Mouse (Mus musculus) CH12.LX (cell line): Measurements from ENCODE around the gene Xrcc6. TPM values are rescaled to one million over a fixed set of nuclear protein-coding genes. Genes with fewer than 3 reads are reported as not detected.

ENCODE experiments used
- DNase-seq: peaks from one replicate; pipeline ENCODE4 v3.0.0-alpha.2; 2013; ENCODE audit errors: extremely low read depth
- H3K27ac ChIP-seq: 2 replicates; pipeline ENCODE4 v1.5.1; 2012; ENCODE audit warnings: low read depth, mild to moderate bottlenecking, control low read depth, moderate library complexity; ENCODE audit not compliant: insufficient read depth
- H3K27me3 ChIP-seq: replicated peaks from 2 replicates; pipeline ENCODE3; 2012; ENCODE audit warnings: inconsistent platforms
- H3K36me3 ChIP-seq, 2 experiments: replicated peaks in 1 of 2; 2 replicates each; pipeline versions ENCODE3 to v1.6.1; 2012; ENCODE audit warnings: inconsistent platforms in 1 of 2, low read length in 1 of 2, mild to moderate bottlenecking in 1 of 2, mixed read lengths in 1 of 2, moderate library complexity in 1 of 2; ENCODE audit not compliant: control insufficient read depth in 1 of 2, insufficient read depth in 1 of 2
- H3K4me1 ChIP-seq, 2 experiments: 2 replicates each; pipeline ENCODE4 v1.6.1; 2012; ENCODE audit warnings: inconsistent platforms in 1 of 2, moderate library complexity in 1 of 2; ENCODE audit not compliant: insufficient read depth in 2 of 2, control insufficient read depth in 1 of 2
- H3K4me2 ChIP-seq: 2 replicates; pipeline ENCODE4 v1.6.1; 2012; ENCODE audit warnings: low read depth, mild to moderate bottlenecking, control low read depth; ENCODE audit not compliant: poor library complexity, insufficient read depth, severe bottlenecking
- H3K4me3 ChIP-seq, 3 experiments: fragments of 150-350 bp in 1 of 3; sonication (generic) in 1 of 3; replicated peaks in 1 of 3; 2 replicates each; pipeline versions ENCODE3 to v1.5.1; 2011 to 2012; ENCODE audit warnings: low read depth in 2 of 3, low read length in 2 of 3, mild to moderate bottlenecking in 2 of 3, moderate library complexity in 2 of 3, control low read depth in 1 of 3, improper control_type of control experiment in 1 of 3, inconsistent platforms in 1 of 3, mixed read lengths in 1 of 3; ENCODE audit not compliant: poor library complexity in 1 of 3
- H3K79me2 ChIP-seq: replicated peaks from 2 replicates; pipeline ENCODE4 v1.6.1; 2012; ENCODE audit warnings: mild to moderate bottlenecking, moderate library complexity; ENCODE audit not compliant: control insufficient read depth, poor library complexity, insufficient read depth, severe bottlenecking; ENCODE audit errors: extremely low read depth
- H3K9ac ChIP-seq: 2 replicates; pipeline ENCODE4 v1.6.1; 2012; ENCODE audit warnings: low read depth, mild to moderate bottlenecking, control low read depth, moderate library complexity; ENCODE audit not compliant: insufficient read depth
- H3K9me3 ChIP-seq: replicated peaks from 2 replicates; pipeline ENCODE3; 2012; ENCODE audit warnings: low read length, inconsistent platforms, mixed read lengths
- CTCF ChIP-seq, 2 experiments: IDR thresholded peaks in 1 of 2; conservative IDR thresholded peaks in 1 of 2; 2 replicates each; pipeline ENCODE4 v1.5.1; 2011 to 2012; ENCODE audit warnings: low read depth in 2 of 2, low read length in 2 of 2, improper control_type of control experiment in 1 of 2, inconsistent platforms in 1 of 2, mild to moderate bottlenecking in 1 of 2, moderate library complexity in 1 of 2
- E2F4 ChIP-seq: IDR thresholded peaks from 2 replicates; pipeline ENCODE4 v1.6.1; 2011; ENCODE audit warnings: low read depth, low read length, improper control_type of control experiment; ENCODE audit not compliant: insufficient replicate concordance
- ELF1 ChIP-seq: IDR thresholded peaks from 2 replicates; pipeline ENCODE4 v1.6.1; 2014; ENCODE audit warnings: low read depth, mild to moderate bottlenecking, inconsistent platforms, low read length, improper control_type of control experiment
- EP300 ChIP-seq: IDR thresholded peaks from 2 replicates; pipeline ENCODE4 v1.6.1; 2011; ENCODE audit warnings: low read length, improper control_type of control experiment
- ETS1 ChIP-seq: conservative IDR thresholded peaks from 2 replicates; pipeline ENCODE4 v1.6.1; 2012; ENCODE audit warnings: low read depth, mild to moderate bottlenecking, inconsistent platforms, low read length, improper control_type of control experiment, moderate library complexity
- GABPA ChIP-seq: IDR thresholded peaks from 2 replicates; pipeline ENCODE4 v1.6.1; 2012; ENCODE audit warnings: low read depth, low read length, improper control_type of control experiment, inconsistent platforms; ENCODE audit not compliant: insufficient replicate concordance
- HCFC1 ChIP-seq: IDR thresholded peaks from 2 replicates; pipeline ENCODE4 v1.6.1; 2012; ENCODE audit warnings: low read depth, mild to moderate bottlenecking, inconsistent platforms, low read length, improper control_type of control experiment
- JUN ChIP-seq: IDR thresholded peaks from 2 replicates; pipeline ENCODE4 v1.6.1; 2011; ENCODE audit warnings: low read depth, mild to moderate bottlenecking, low read length, improper control_type of control experiment, moderate library complexity; ENCODE audit not compliant: insufficient read depth
- KAT2A ChIP-seq: IDR thresholded peaks from 2 replicates; pipeline ENCODE4 v1.6.1; 2012; ENCODE audit warnings: low read length, improper control_type of control experiment, inconsistent platforms; ENCODE audit not compliant: insufficient replicate concordance
- MAFK ChIP-seq: IDR thresholded peaks from 2 replicates; pipeline ENCODE4 v1.6.1; 2011; ENCODE audit warnings: low read length, improper control_type of control experiment; ENCODE audit not compliant: insufficient replicate concordance
- MAX ChIP-seq: IDR thresholded peaks from 2 replicates; pipeline ENCODE4 v1.6.1; 2011; ENCODE audit warnings: low read length, improper control_type of control experiment
- MXI1 ChIP-seq: IDR thresholded peaks from 2 replicates; pipeline ENCODE4 v1.6.1; 2011; ENCODE audit warnings: mild to moderate bottlenecking, low read depth, low read length, improper control_type of control experiment
- POLR2A ChIP-seq: IDR thresholded peaks from 2 replicates; pipeline ENCODE4 v1.6.1; 2011; ENCODE audit warnings: low read depth, mild to moderate bottlenecking, improper control_type of control experiment, low read length
- RAD21 ChIP-seq: IDR thresholded peaks from 2 replicates; pipeline ENCODE4 v1.6.1; 2011; ENCODE audit warnings: low read depth, mild to moderate bottlenecking, low read length, improper control_type of control experiment, moderate library complexity
- SIN3A ChIP-seq: IDR thresholded peaks from 2 replicates; pipeline ENCODE4 v1.6.1; 2012; ENCODE audit warnings: low read length, improper control_type of control experiment, inconsistent platforms
- SMC3 ChIP-seq: IDR thresholded peaks from 2 replicates; pipeline ENCODE4 v1.6.1; 2011; ENCODE audit warnings: low read depth, low read length, improper control_type of control experiment
- UBTF ChIP-seq: IDR thresholded peaks from 2 replicates; pipeline ENCODE4 v1.6.1; 2012; ENCODE audit warnings: low read depth, mild to moderate bottlenecking, inconsistent platforms, low read length, improper control_type of control experiment, moderate library complexity
- USF1 ChIP-seq: IDR thresholded peaks from 2 replicates; pipeline ENCODE4 v1.6.1; 2014; ENCODE audit warnings: low read depth, mild to moderate bottlenecking, inconsistent platforms, low read length, improper control_type of control experiment
- ZC3H11A ChIP-seq: IDR thresholded peaks from 2 replicates; pipeline ENCODE4 v1.6.1; 2012; ENCODE audit warnings: low read depth, mild to moderate bottlenecking, inconsistent platforms, low read length, improper control_type of control experiment
- ZMIZ1 ChIP-seq: IDR thresholded peaks from 2 replicates; pipeline ENCODE4 v1.6.1; 2012; ENCODE audit warnings: low read depth, mild to moderate bottlenecking, inconsistent platforms, low read length, improper control_type of control experiment
- ZNF384 ChIP-seq: IDR thresholded peaks from 2 replicates; pipeline ENCODE4 v1.6.1; 2012; ENCODE audit warnings: low read depth, low read length, improper control_type of control experiment, inconsistent platforms
- dilution Hi-C: fragments of 300-500 bp; cut with MboI; formaldehyde crosslinking; loops from 2 replicates; pipeline ENCODE4 v1.14.3; 2020; ENCODE audit warnings: low sequenced_read_pairs; ENCODE audit not compliant: extremely low pct_unique_long_range_greater_than_20kb, extremely low pct_ligation_motif_present
- in situ Hi-C: fragments of 300-500 bp; cut with MboI; formaldehyde crosslinking; loops from 3 replicates; pipeline ENCODE4 v1.14.3; 2019; ENCODE audit warnings: low sequenced_read_pairs, low pct_ligation_motif_present, low pct_unique_long_range_greater_than_20kb, mixed read lengths
- polyA plus RNA-seq: library from polyadenylated mRNA; unstranded; fragments of >175 nt; gene quantifications from 2 replicates; pipeline ENCODE4 v1.2.1, GENCODE M21; 2012; ENCODE audit warnings: low read depth; ENCODE audit not compliant: insufficient read length
- total RNA-seq, 2 experiments: library from RNA; depleted of rRNA; stranded (reverse); fragments of 300-350 nt in 1 of 2; fragments of >200 nt in 1 of 2; gene quantifications; 2 replicates each; pipeline ENCODE4 v1.2.3; 2012 to 2014

Xrcc6 gene
- total and polyA plus RNA-seq, 3 experiments = 67.3 to 83.5 (median 80.8) TPM

DNA sequence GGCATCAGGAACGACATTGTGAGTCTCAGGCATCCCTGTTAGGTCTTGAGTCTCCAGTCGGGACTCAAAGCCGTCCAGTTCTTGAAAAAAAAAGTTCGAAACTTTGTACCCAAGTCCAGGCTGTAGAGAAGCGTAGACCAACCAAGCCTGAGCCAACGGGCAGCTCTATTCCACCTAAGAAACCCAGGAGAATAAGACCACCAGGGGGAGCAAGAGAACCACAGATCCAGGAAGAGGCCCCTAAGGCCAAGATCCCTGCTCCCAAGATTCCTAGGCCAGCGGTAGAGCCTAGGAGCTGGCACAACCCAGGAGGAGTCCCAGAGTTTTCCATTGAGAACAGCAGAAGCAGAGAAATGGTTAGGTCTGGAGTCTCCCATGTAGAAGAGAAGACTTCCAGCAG, 77.9 kb downstream of the Xrcc6 start:
- Histone ChIP-seq H3K4me3 (no peak overlapping the region), H3K4me2 (no peak overlapping the region), H3K4me1 (peaks cover 0 to 7% of the 10 kb centered on the region in 2 experiments; a peak in 2 of 4 replicates), H3K27ac (no peak overlapping the region), H3K79me2 (no peaks in the 10 kb centered on the region), H3K9ac (no peak overlapping the region), H3K9me3 (no peaks in the 10 kb centered on the region), H3K36me3 (no peaks in the 10 kb centered on the region), H3K27me3 (peaks cover 45% of the 10 kb centered on the region)
- DNase-seq = peak; percentile 69
- in situ Hi-C loops (loop anchor here (10.0 kb wide), 1 partner anchor 179 kb away; the partner anchor contains the start of gene Cenpm), dilution Hi-C loops (no loop called here)
- TF ChIP-seq POLR2A (no peak), MAX (no peak), ZC3H11A (peak; percentile 31), ETS1 (no peak), HCFC1 (no peak), ELF1 (peak; percentile 70), CTCF (conservative IDR thresholded peaks at IDR 0.05 in 1 of 2, IDR thresholded peaks at IDR 0.05 in 1 of 2; ENCODE audit: low read depth in 2 of 2, low read length in 2 of 2) (peak; percentile 45 to 84), E2F4 (no peak), KAT2A (no peak), SMC3 (peak; percentile 73), ZMIZ1 (no peak), RAD21 (peak; percentile 74)

DNA sequence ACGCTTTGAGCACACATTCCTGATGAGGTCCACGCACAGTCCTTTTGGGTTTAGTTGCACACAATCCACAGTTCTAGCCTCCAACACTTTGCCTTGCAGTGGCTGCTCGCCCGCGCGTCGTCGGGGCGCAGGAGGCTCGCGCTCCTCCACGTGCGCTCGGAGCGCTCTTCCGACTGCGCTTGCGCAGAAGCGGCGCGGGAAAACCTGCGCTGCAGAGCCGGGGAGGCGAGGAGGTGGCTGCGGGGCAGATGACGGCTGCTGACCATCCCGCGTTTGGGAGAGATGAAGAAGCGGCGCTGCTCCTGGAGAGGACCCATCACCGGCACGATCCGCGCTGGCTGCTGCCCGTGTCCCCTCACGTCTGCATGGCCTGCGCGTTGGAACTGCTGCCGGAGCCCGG, 82.3 kb downstream of the Xrcc6 start, which contains the start of gene Mei1:
Gene Mei1, plus strand, starts transcription at position 99 of the 400 bp plus-strand sequence.
- H3K27me3 ChIP-seq = peaks cover 10% of the 10 kb centered on the region
- no peak within 1 kb of the TSS for H3K4me2 ChIP-seq
- H3K4me1 ChIP-seq = no peaks in the 10 kb centered on the region
- no peaks in the 10 kb centered on the region for H3K9me3 ChIP-seq
- in situ Hi-C loops = loop anchor here (10.0 kb wide), 1 partner anchor 175 kb away; the partner anchor contains the start of gene Cenpm
- H3K4me3 ChIP-seq = no peak within 1 kb of the TSS
- TF ChIP-seq KAT2A (no peak), ZNF384 (no peak), JUN (no peak), HCFC1 (no peak), MXI1 (no peak), SIN3A (no peak), MAFK (no peak), UBTF (no peak), EP300 (no peak), GABPA (no peak), MAX (no peak), USF1 (no peak)
- TF ChIP-seq, all 38 proteins: peak for 0
- no peak within 1 kb of the TSS for H3K27ac ChIP-seq
- no peak for DNase-seq
- H3K9ac ChIP-seq = no peak within 1 kb of the TSS
- dilution Hi-C loops = no loop called here
- H3K79me2 ChIP-seq = no peaks in the 10 kb centered on the region
- no peaks in the 10 kb centered on the region for H3K36me3 ChIP-seq
